ENCODE assay signal across 13 mouse cellular contexts in genomic region chr4:62626228-62627026, GRCm38 (mm10).
DNase-seq lines count a peak whose midpoint lies in the region; ATAC-seq lines count a peak whose summit lies in the region.
"Had no signal": no experiment of that assay in that cellular context is flagged by ENCODE, and none has a peak within 500 bp of the region (broad histone marks: within the 10 kb centered on the region; RNA-seq: fewer than 3 reads in every experiment).

No protein-coding gene starts in this region.

- peak; percentile 37 for DNase-seq in CD4-positive, CD25-positive, alpha-beta regulatory T cell, adult 2 months (ENCODE audit: low read depth, low spot score)
- DNase-seq in heart, postnatal 25 days (ENCODE audit: low spot score) = no peak
- DNase-seq in embryonic facial prominence, embryonic 11.5 days (ENCODE audit: low spot score) = peak; percentile 52
- no peak for DNase-seq in limb, embryonic 11.5 days (ENCODE audit: low spot score)
- no peak for DNase-seq in left cerebral cortex, adult 8-10 months (ENCODE audit: low spot score in 2 of 2)
- DNase-seq in lung, adult 18-20 months = no peak
- DNase-seq: adrenal gland, postnatal 14 days; gastrocnemius, postnatal 10 days; kidney, adult 18-20 months; liver, postnatal 0 days had no signal

- H3K27me3 ChIP-seq in heart, embryonic 15.5 days = peaks cover 20% of the 10 kb centered on the region
- no peaks in the 10 kb centered on the region for H3K27me3 ChIP-seq in embryonic facial prominence, embryonic 11.5 days (ENCODE audit: control insufficient read depth, insufficient read depth, low read length)
- H3K27me3 ChIP-seq in limb, embryonic 11.5 days (ENCODE audit: control insufficient read depth, insufficient read depth, low read length) = no peaks in the 10 kb centered on the region

- H3K9me3 ChIP-seq in heart, embryonic 15.5 days (replicated peaks) = no peaks in the 10 kb centered on the region
- H3K9me3 ChIP-seq in embryonic facial prominence, embryonic 11.5 days (replicated peaks; ENCODE audit: control insufficient read depth, low read length) = no peaks in the 10 kb centered on the region
- no peaks in the 10 kb centered on the region for H3K9me3 ChIP-seq in limb, embryonic 11.5 days (ENCODE audit: control insufficient read depth, low read length)

- H3K36me3 ChIP-seq in heart, embryonic 15.5 days = no peaks in the 10 kb centered on the region
- H3K36me3 ChIP-seq in embryonic facial prominence, embryonic 11.5 days (replicated peaks; ENCODE audit: control insufficient read depth, insufficient read depth, low read depth, low read length) = no peaks in the 10 kb centered on the region
- H3K36me3 ChIP-seq in limb, embryonic 11.5 days (ENCODE audit: control insufficient read depth, insufficient read depth, low read length) = no peaks in the 10 kb centered on the region

- ATAC-seq in CD4-positive, CD25-positive, alpha-beta regulatory T cell, adult 4 months = no peak
- ATAC-seq in heart, embryonic 15.5 days (replicated peaks; ENCODE audit: insufficient number of reproducible peaks, insufficient read depth, low FRiP score, low read depth) = no peak
- ATAC-seq in embryonic facial prominence, embryonic 11.5 days (replicated peaks; ENCODE audit: insufficient number of reproducible peaks, low FRiP score, low TSS enrichment, low read depth) = no peak
- ATAC-seq in limb, embryonic 11.5 days (ENCODE audit: insufficient number of reproducible peaks, low FRiP score, low TSS enrichment, low read depth) = no peak
- ATAC-seq: liver, postnatal 0 days had no signal

- no peak overlapping the region for H3K4me2 ChIP-seq in heart, embryonic 15.5 days
- H3K4me2 ChIP-seq in embryonic facial prominence, embryonic 11.5 days (ENCODE audit: low read depth, low read length) = no peak overlapping the region
- 0 out of 2 replicates have a peak overlapping the region, but pooled peaks have one; percentile 8 for H3K4me2 ChIP-seq in limb, embryonic 11.5 days (ENCODE audit: low read depth, severe bottlenecking)

- peaks cover 55% of the 10 kb centered on the region for H3K4me1 ChIP-seq in heart, embryonic 15.5 days (replicated peaks)
- H3K4me1 ChIP-seq in embryonic facial prominence, embryonic 11.5 days (ENCODE audit: control insufficient read depth, insufficient read depth, low read length) = peaks cover 8% of the 10 kb centered on the region
- H3K4me1 ChIP-seq in limb, embryonic 11.5 days (ENCODE audit: control insufficient read depth, insufficient read depth, low read length) = peaks cover 52% of the 10 kb centered on the region

- H3K9ac ChIP-seq in heart, embryonic 15.5 days = no peak overlapping the region
- no peak overlapping the region for H3K9ac ChIP-seq in embryonic facial prominence, embryonic 11.5 days (replicated peaks; ENCODE audit: low read length)
- no peak overlapping the region for H3K9ac ChIP-seq in limb, embryonic 11.5 days (ENCODE audit: low read length)
- H3K9ac ChIP-seq: liver, postnatal 0 days had no signal

- 0 out of 2 replicates have a peak overlapping the region, but pooled peaks have one; percentile 28 for H3K27ac ChIP-seq in heart, embryonic 15.5 days
- H3K27ac ChIP-seq in embryonic facial prominence, embryonic 11.5 days (replicated peaks; ENCODE audit: low read depth, low read length) = no peak overlapping the region; the same call in 1 of the 2 replicates
- H3K27ac ChIP-seq in limb, embryonic 11.5 days (replicated peaks; ENCODE audit: low read depth, low read length) = no peak overlapping the region; the same call in 1 of the 2 replicates
- H3K27ac ChIP-seq: layer of hippocampus, adult 2 months had no signal

- H3K4me3 ChIP-seq in heart, embryonic 15.5 days = no peak overlapping the region
- no peak overlapping the region for H3K4me3 ChIP-seq in embryonic facial prominence, embryonic 11.5 days (ENCODE audit: low read depth, low read length)
- no peak overlapping the region for H3K4me3 ChIP-seq in limb, embryonic 11.5 days (ENCODE audit: low read depth, low read length)
- H3K4me3 ChIP-seq: layer of hippocampus, adult 2 months had no signal

- intact Hi-C loops in heart, postnatal 25 days (cut with DNase I) = no loop called here

- WGBS in heart, embryonic 15.5 days = 48% methylated on average over 15 of the region's 15 CpGs
- WGBS in embryonic facial prominence, embryonic 11.5 days = 74% methylated on average over 15 of the region's 15 CpGs
- 83% methylated on average over 15 of the region's 15 CpGs for WGBS in limb, embryonic 11.5 days

Comparison
In these comparisons a context has a peak if more than half of its experiments do, and no peak if none do; other contexts are left out.
1. DNase-seq: peak in CD4-positive, CD25-positive, alpha-beta regulatory T cell, adult 2 months (single experiment) and embryonic facial prominence, embryonic 11.5 days (single experiment); none in heart, postnatal 25 days (single experiment), limb, embryonic 11.5 days (single experiment), left cerebral cortex, adult 8-10 months (0 of 2) and lung, adult 18-20 months (0 of 2).